Mouse (Mus musculus): Measurements from ENCODE around the gene Sec22a.

The Sec22a gene

GRCm38 (mm10) chr16:35309634-35310033, 54.1 kb downstream of the Sec22a start:
- DNase-seq = no peak

- DNase-seq = no peak
These were observed 55.1 kb downstream of the Sec22a start for GRCm38 (mm10) chr16:35308486-35309143.

- no peak for DNase-seq
These were observed 55.7 kb downstream of the Sec22a start for GRCm38 (mm10) chr16:35308016-35308415.

GRCm38 (mm10) chr16:35307331-35307730, 56.4 kb downstream of the Sec22a start:
- DNase-seq = no peak

- DNase-seq = no peak
These were observed 57.1 kb downstream of the Sec22a start for GRCm38 (mm10) chr16:35306631-35307030.

GRCm38 (mm10) chr16:35305226-35305625, 58.5 kb downstream of the Sec22a start:
- DNase-seq = no peak

GRCm38 (mm10) chr16:35304416-35304815, 59.3 kb downstream of the Sec22a start:
- no peak for DNase-seq

GRCm38 (mm10) chr16:35303721-35304120, 60.0 kb downstream of the Sec22a start:
- DNase-seq = no peak

GRCm38 (mm10) chr16:35302441-35303280, 61.1 kb downstream of the Sec22a start:
- no peak for DNase-seq

- no peak for DNase-seq
These were observed 63.6 kb downstream of the Sec22a start for GRCm38 (mm10) chr16:35300156-35300555.

- no peak for DNase-seq
These were observed 65.9 kb downstream of the Sec22a start for GRCm38 (mm10) chr16:35297786-35298185.

- no peak for DNase-seq
These were observed 76.5 kb downstream of the Sec22a start for GRCm38 (mm10) chr16:35287244-35287643.

GRCm38 (mm10) chr16:35285821-35286220, 77.9 kb downstream of the Sec22a start:
- DNase-seq = no peak

- no peak for DNase-seq
These were observed 81.3 kb downstream of the Sec22a start for GRCm38 (mm10) chr16:35282456-35282855.

GRCm38 (mm10) chr16:35278166-35278565, 85.6 kb downstream of the Sec22a start:
- DNase-seq = no peak

- DNase-seq = no peak
These were observed 91.3 kb downstream of the Sec22a start for GRCm38 (mm10) chr16:35272417-35272816.

GRCm38 (mm10) chr16:35271572-35271971, 92.1 kb downstream of the Sec22a start:
- DNase-seq = no peak

GRCm38 (mm10) chr16:35270945-35271344, 92.8 kb downstream of the Sec22a start:
- no peak for DNase-seq

- peak; percentile 90 for DNase-seq
These were observed 93.3 kb downstream of the Sec22a start for GRCm38 (mm10) chr16:35270353-35270934.

All from right cerebral cortex, postnatal 14 days (tissue).